Mouse (Mus musculus) brain, embryonic 14.5 days (tissue): ENCODE results near the gene Dhodh.

Experiments used
- CTCF ChIP-seq: fragments of 200-500 bp; IDR thresholded peaks from 2 replicates; pipeline ENCODE4 v1.5.1; 2012; ENCODE audit warnings: inconsistent platforms, mild to moderate bottlenecking, moderate library complexity, borderline replicate concordance; ENCODE audit not compliant: insufficient read depth, insufficient read length; ENCODE audit errors: extremely low read depth
- POLR2A ChIP-seq: fragments of 200-500 bp; IDR thresholded peaks from 2 replicates; pipeline ENCODE4 v1.6.1; 2012; ENCODE audit warnings: mild to moderate bottlenecking, inconsistent platforms, borderline replicate concordance; ENCODE audit not compliant: poor library complexity, insufficient read depth, insufficient read length, severe bottlenecking; ENCODE audit errors: extremely low read depth

GRCm38 (mm10) chr8:109628638-109629037 lies 20.2 kb upstream of the Dhodh start:
- TF ChIP-seq POLR2A (no peak), CTCF (no peak)
